Mouse (Mus musculus) thymus, adult 2 months (tissue): ENCODE measurements around the gene Tnrc6b. TPM values are rescaled to one million over a fixed set of nuclear protein-coding genes. Genes with fewer than 3 reads are reported as not detected.

Source experiments
- DNase-seq: peaks from one replicate; pipeline ENCODE4 v3.0.0; 2021
- H3K27ac ChIP-seq: fragments of 200-500 bp; 2 replicates; pipeline ENCODE4 v1.5.1; 2012; ENCODE audit warnings: low read length, control low read depth; ENCODE audit not compliant: control insufficient read depth, insufficient read depth
- H3K27me3 ChIP-seq: fragments of 200-500 bp; 2 replicates; pipeline ENCODE4 v1.6.1; 2012; ENCODE audit warnings: mild to moderate bottlenecking, low read length, moderate library complexity, mixed read lengths; ENCODE audit not compliant: control insufficient read depth, insufficient read depth
- H3K36me3 ChIP-seq: fragments of 200-500 bp; 2 replicates; pipeline ENCODE4 v1.6.1; 2012; ENCODE audit warnings: mild to moderate bottlenecking, low read length, moderate library complexity; ENCODE audit not compliant: control insufficient read depth, insufficient read depth
- H3K4me1 ChIP-seq: fragments of 200-500 bp; replicated peaks from 2 replicates; pipeline ENCODE4 v1.6.1; 2012; ENCODE audit warnings: low read length; ENCODE audit not compliant: control insufficient read depth, insufficient read depth
- H3K4me3 ChIP-seq: fragments of 200-500 bp; 2 replicates; pipeline ENCODE4 v1.5.1; 2012; ENCODE audit warnings: mild to moderate bottlenecking, low read length, control low read depth, moderate library complexity; ENCODE audit not compliant: control insufficient read depth, insufficient read depth
- CTCF ChIP-seq: fragments of 200-500 bp; IDR thresholded peaks from 2 replicates; pipeline ENCODE4 v1.5.1; 2012; ENCODE audit warnings: mild to moderate bottlenecking, control low read depth, low read length, moderate library complexity, borderline replicate concordance; ENCODE audit not compliant: control insufficient read depth, poor library complexity, insufficient read depth; ENCODE audit errors: extremely low read depth
- POLR2A ChIP-seq: fragments of 200-500 bp; IDR thresholded peaks from 2 replicates; pipeline ENCODE4 v1.6.1; 2012; ENCODE audit warnings: mild to moderate bottlenecking, low read length, control low read depth, moderate library complexity; ENCODE audit not compliant: control insufficient read depth, poor library complexity, insufficient read depth; ENCODE audit errors: extremely low read depth
- WGBS: fragments of 180-500 bp; shearing (Covaris S2); methylation state at CpG from one replicate; pipeline ENCODE4 v1.1.7; 2018; 5-methylcytosine and 5-hydroxymethylcytosine counted together
- polyA plus RNA-seq: library from polyadenylated mRNA; depleted of rRNA; stranded (reverse); fragments of >200 nt; gene quantifications from 2 replicates; pipeline ENCODE4 v1.2.3, GENCODE M21; 2012

Tnrc6b gene
- polyA plus RNA-seq, 1 experiment = 57.9 TPM

DNA sequence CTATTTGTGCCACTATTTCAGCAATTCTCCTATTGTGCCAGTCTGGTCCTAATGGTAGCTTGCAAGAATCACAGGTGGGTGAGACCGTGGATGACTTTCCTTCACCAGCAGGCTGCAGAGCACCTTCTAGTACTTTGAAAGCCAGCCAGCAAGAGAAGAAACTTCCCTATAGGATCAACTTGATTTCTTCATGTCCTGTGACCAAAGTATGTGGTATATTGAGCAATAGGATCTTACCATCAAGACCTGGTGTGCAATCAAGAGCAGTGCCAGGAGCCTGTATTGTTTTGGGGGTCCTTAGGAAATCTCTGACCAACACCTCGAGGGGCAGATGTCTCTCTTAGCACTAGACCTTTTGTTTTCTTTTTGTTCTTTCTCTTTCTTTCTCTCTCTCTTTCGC, 81.4 kb downstream of the Tnrc6b start:
- WGBS = 89% methylated on average over 3 of the region's 3 CpGs
- no peak for DNase-seq
- no peak for TF ChIP-seq CTCF
- TF ChIP-seq POLR2A = no peak
- Histone ChIP-seq H3K36me3 (no peaks in the 10 kb centered on the region; the same call in 1 of the 2 replicates), H3K4me3 (no peak overlapping the region), H3K27ac (no peak overlapping the region), H3K4me1 (peaks cover 10% of the 10 kb centered on the region), H3K27me3 (no peaks in the 10 kb centered on the region)

- 94% methylated on average over 1 of the region's 1 CpGs for WGBS
- no peaks in the 10 kb centered on the region for H3K27me3 ChIP-seq
- TF ChIP-seq POLR2A = no peak
- TF ChIP-seq CTCF = no peak
- DNase-seq = no peak
- no peaks in the 10 kb centered on the region; the same call in 1 of the 2 replicates for H3K36me3 ChIP-seq
- H3K4me1 ChIP-seq = peaks cover 13% of the 10 kb centered on the region
- H3K27ac ChIP-seq = no peak overlapping the region
- no peak overlapping the region for H3K4me3 ChIP-seq
Observed at GRCm38 (mm10) chr15:80795076-80795475, 84.0 kb downstream of the Tnrc6b start.

DNA sequence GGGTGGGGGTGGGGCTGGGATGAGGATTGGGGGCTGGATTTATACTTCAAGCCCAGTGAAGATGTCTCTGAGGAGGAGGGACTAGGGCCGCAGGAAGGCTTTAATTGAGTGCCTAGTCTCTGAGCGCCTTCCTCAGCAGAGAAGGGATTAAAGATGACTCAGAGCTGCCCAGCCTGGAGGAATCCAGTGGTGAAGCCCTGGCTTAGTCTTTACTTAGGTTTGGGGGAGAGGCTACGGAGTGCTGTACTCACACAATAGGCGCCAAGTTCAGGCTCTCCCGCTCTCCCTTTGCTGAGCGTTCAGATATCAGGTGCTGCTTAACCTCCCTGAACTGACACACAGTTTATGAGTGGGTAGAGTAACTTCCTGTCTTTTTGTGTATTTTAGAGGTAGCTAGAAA, 86.6 kb downstream of the Tnrc6b start:
- peak; percentile 51 for DNase-seq
- Histone ChIP-seq H3K36me3 (no peaks in the 10 kb centered on the region), H3K27ac (peak overlapping the region; percentile 92), H3K4me3 (peak overlapping the region; percentile 38), H3K4me1 (peaks cover 21% of the 10 kb centered on the region), H3K27me3 (no peaks in the 10 kb centered on the region)
- TF ChIP-seq POLR2A = no peak
- TF ChIP-seq CTCF = no peak
- WGBS = under 1% methylated on average over 6 of the region's 6 CpGs

- peak; percentile 93 for DNase-seq
- TF ChIP-seq CTCF (no peak), POLR2A (peak; percentile 87)
- Histone ChIP-seq H3K27ac (peak overlapping the region; percentile 92; the same call in 1 of the 2 replicates), H3K4me3 (0 out of 2 replicates have a peak overlapping the region, but pooled peaks have one; percentile 1), H3K36me3 (no peaks in the 10 kb centered on the region), H3K4me1 (peaks cover 22% of the 10 kb centered on the region), H3K27me3 (no peaks in the 10 kb centered on the region)
- under 1% methylated on average over 17 of the region's 17 CpGs for WGBS
Observed at GRCm38 (mm10) chr15:80798367-80799073, 87.4 kb downstream of the Tnrc6b start.

DNA sequence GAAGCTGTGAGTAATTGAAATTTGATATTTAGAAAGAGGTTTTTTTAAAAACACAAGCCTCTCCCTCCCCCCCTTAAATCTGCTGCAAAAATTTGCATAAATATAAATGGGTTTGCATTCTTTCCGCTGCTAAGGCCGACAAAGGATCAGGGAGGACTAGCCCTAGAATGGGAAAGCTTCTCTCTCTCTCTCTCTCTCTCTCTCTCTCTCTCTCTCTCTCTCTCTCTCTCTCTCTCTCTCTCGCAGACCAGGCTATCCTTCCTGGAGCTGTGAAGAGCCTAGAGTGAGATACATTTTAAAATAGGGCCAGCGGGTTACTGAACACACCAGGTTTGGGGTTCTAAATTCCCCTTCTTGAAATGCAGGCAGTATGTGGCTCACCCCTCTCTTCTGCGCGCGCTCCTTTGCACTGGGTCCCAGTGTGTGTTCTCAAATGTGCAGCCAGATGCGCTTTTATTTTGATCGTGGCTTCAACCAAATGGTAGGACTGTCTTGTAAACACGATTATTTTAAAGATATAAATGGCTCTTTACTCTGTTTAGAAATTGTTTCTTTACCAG, 88.0 kb downstream of the Tnrc6b start:
- Histone ChIP-seq H3K4me3 (peak overlapping the region; percentile 64), H3K27ac (peak overlapping the region; percentile 84), H3K36me3 (no peaks in the 10 kb centered on the region), H3K27me3 (no peaks in the 10 kb centered on the region), H3K4me1 (peaks cover 23% of the 10 kb centered on the region)
- WGBS = under 1% methylated on average over 10 of the region's 10 CpGs
- TF ChIP-seq POLR2A (0 out of 2 replicates have a peak, but pooled peaks have one; percentile 20), CTCF (no peak)
- DNase-seq = peak; percentile 63

- peak overlapping the region; percentile 64 for H3K4me3 ChIP-seq
- TF ChIP-seq POLR2A = no peak
- no peaks in the 10 kb centered on the region for H3K36me3 ChIP-seq
- H3K27me3 ChIP-seq = no peaks in the 10 kb centered on the region
- peak overlapping the region; percentile 59 for H3K27ac ChIP-seq
- peak; percentile 47 for DNase-seq
- peaks cover 23% of the 10 kb centered on the region for H3K4me1 ChIP-seq
- WGBS = under 1% methylated on average over 10 of the region's 10 CpGs
Observed at GRCm38 (mm10) chr15:80799634-80800137, 88.6 kb downstream of the Tnrc6b start.
